Mouse (Mus musculus) embryonic facial prominence, embryonic 15.5 days (tissue): ENCODE results near the gene Umod. TPM values are rescaled to one million over a fixed set of nuclear protein-coding genes. Genes with fewer than 3 reads are reported as not detected.

Experiments
- ATAC-seq: fragments of 200-750 bp; cut with Nextera tagmentation; 2 replicates; pipeline ENCODE4 v1.8.0; 2017; ENCODE audit warnings: low read depth, moderate TSS enrichment; ENCODE audit not compliant: insufficient number of reproducible peaks, low FRiP score, low TSS enrichment
- H3K27ac ChIP-seq: fragments of 300-500 bp; sonication (generic); replicated peaks from 2 replicates; pipeline ENCODE4 v1.5.1; 2015; ENCODE audit warnings: mild to moderate bottlenecking, inconsistent platforms
- H3K27me3 ChIP-seq: fragments of 300-500 bp; sonication (generic); 2 replicates; pipeline ENCODE4 v1.6.1; 2015; ENCODE audit warnings: inconsistent platforms
- H3K36me3 ChIP-seq: fragments of 300-500 bp; sonication (generic); 2 replicates; pipeline ENCODE4 v1.6.1; 2015; ENCODE audit warnings: mild to moderate bottlenecking, inconsistent platforms
- H3K4me1 ChIP-seq: fragments of 300-500 bp; sonication (generic); 2 replicates; pipeline ENCODE4 v1.6.1; 2015; ENCODE audit warnings: inconsistent platforms
- H3K4me2 ChIP-seq: fragments of 300-500 bp; sonication (generic); replicated peaks from 2 replicates; pipeline ENCODE4 v1.6.1; 2015; ENCODE audit warnings: mild to moderate bottlenecking, inconsistent platforms
- H3K4me3 ChIP-seq: fragments of 300-500 bp; sonication (generic); replicated peaks from 2 replicates; pipeline ENCODE4 v1.5.1; 2015; ENCODE audit warnings: mild to moderate bottlenecking, inconsistent platforms
- H3K9ac ChIP-seq: fragments of 300-500 bp; sonication (generic); 2 replicates; pipeline ENCODE4 v1.6.1; 2015; ENCODE audit warnings: inconsistent platforms
- H3K9me3 ChIP-seq: fragments of 300-500 bp; sonication (generic); replicated peaks from 2 replicates; pipeline ENCODE4 v1.6.1; 2016; ENCODE audit warnings: inconsistent platforms
- WGBS: fragments of 180-500 bp; shearing (Covaris S2); methylation state at CpG from one replicate; pipeline ENCODE4 v1.1.7; 2015; 5-methylcytosine and 5-hydroxymethylcytosine counted together
- polyA plus RNA-seq: library from polyadenylated mRNA; unstranded; fragments of >200 nt; fragmentation: Nextera tagmentation; extraction: Ambion mirVana; gene quantifications from 2 replicates; pipeline ENCODE4 v1.2.1, GENCODE M21; 2015

The Umod gene
- not detected in 2 replicates for polyA plus RNA-seq

GRCm38 (mm10) chr7:119479256-119479655 lies at the start of gene Umod:
Gene Umod, minus strand, starts transcription at chr7:119479282.
- Histone ChIP-seq H3K4me2 (no peak within 1 kb of the TSS), H3K27me3 (no peaks in the 10 kb centered on the region), H3K9ac (no peak within 1 kb of the TSS), H3K36me3 (no peaks in the 10 kb centered on the region), H3K4me1 (no peaks in the 10 kb centered on the region), H3K27ac (no peak within 1 kb of the TSS), H3K9me3 (no peaks in the 10 kb centered on the region), H3K4me3 (no peak within 1 kb of the TSS)
- ATAC-seq: no peak

GRCm38 (mm10) chr7:119528617-119529016 lies 49.5 kb upstream of the Umod start:
- Histone ChIP-seq H3K4me2 (no peak overlapping the region), H3K27ac (no peak overlapping the region), H3K4me1 (no peaks in the 10 kb centered on the region), H3K4me3 (no peak overlapping the region), H3K27me3 (no peaks in the 10 kb centered on the region), H3K9ac (no peak overlapping the region), H3K9me3 (no peaks in the 10 kb centered on the region), H3K36me3 (no peaks in the 10 kb centered on the region)
- no peak for ATAC-seq
- WGBS: 62% methylated on average over 7 of the region's 7 CpGs

- no peaks in the 10 kb centered on the region for H3K27me3 ChIP-seq
- no peak overlapping the region for H3K27ac ChIP-seq
- no peak for ATAC-seq
- 60% methylated on average over 2 of the region's 2 CpGs for WGBS
- no peak overlapping the region for H3K4me2 ChIP-seq
- H3K9ac ChIP-seq: no peak overlapping the region
- H3K36me3 ChIP-seq: no peaks in the 10 kb centered on the region
- no peaks in the 10 kb centered on the region for H3K9me3 ChIP-seq
- no peaks in the 10 kb centered on the region for H3K4me1 ChIP-seq
- H3K4me3 ChIP-seq: no peak overlapping the region
These were observed 48.5 kb upstream of the Umod start for GRCm38 (mm10) chr7:119527548-119527947.

- 90% methylated on average over 1 of the region's 1 CpGs for WGBS
- no peaks in the 10 kb centered on the region for H3K36me3 ChIP-seq
- H3K4me2 ChIP-seq: no peak overlapping the region
These were observed 48.1 kb upstream of the Umod start for GRCm38 (mm10) chr7:119527135-119527534.

GRCm38 (mm10) chr7:119526486-119526885 lies 47.4 kb upstream of the Umod start:
- no peaks in the 10 kb centered on the region for H3K27me3 ChIP-seq
- H3K9ac ChIP-seq: no peak overlapping the region
- no peaks in the 10 kb centered on the region for H3K9me3 ChIP-seq
- WGBS: 71% methylated on average over 13 of the region's 13 CpGs
- H3K4me1 ChIP-seq: no peaks in the 10 kb centered on the region
- H3K27ac ChIP-seq: no peak overlapping the region
- no peak overlapping the region for H3K4me3 ChIP-seq
- ATAC-seq: no peak
- no peaks in the 10 kb centered on the region for H3K36me3 ChIP-seq
- no peak overlapping the region for H3K4me2 ChIP-seq

More at GRCm38 (mm10) chr7:119527135-119527534, 48.1 kb upstream of the Umod start:
- H3K27me3 ChIP-seq: no peaks in the 10 kb centered on the region
- no peak overlapping the region for H3K4me3 ChIP-seq
- H3K4me1 ChIP-seq: no peaks in the 10 kb centered on the region
- H3K9me3 ChIP-seq: no peaks in the 10 kb centered on the region
- no peak for ATAC-seq
- H3K9ac ChIP-seq: no peak overlapping the region
- H3K27ac ChIP-seq: no peak overlapping the region

GRCm38 (mm10) chr7:119525881-119526281 lies 46.8 kb upstream of the Umod start:
- no peaks in the 10 kb centered on the region for H3K36me3 ChIP-seq
- no peak overlapping the region for H3K4me3 ChIP-seq
- WGBS: 25% methylated on average over 2 of the region's 2 CpGs
- H3K9me3 ChIP-seq: no peaks in the 10 kb centered on the region
- no peak overlapping the region for H3K9ac ChIP-seq
- no peak overlapping the region for H3K27ac ChIP-seq
- no peak for ATAC-seq
- H3K27me3 ChIP-seq: no peaks in the 10 kb centered on the region
- H3K4me2 ChIP-seq: no peak overlapping the region
- no peaks in the 10 kb centered on the region for H3K4me1 ChIP-seq

- 70% methylated on average over 4 of the region's 4 CpGs for WGBS
- no peaks in the 10 kb centered on the region for H3K4me1 ChIP-seq
- H3K27ac ChIP-seq: no peak within 1 kb of the TSS
- H3K36me3 ChIP-seq: no peaks in the 10 kb centered on the region
- no peak for ATAC-seq
- no peak within 1 kb of the TSS for H3K9ac ChIP-seq
- no peaks in the 10 kb centered on the region for H3K9me3 ChIP-seq
- H3K4me2 ChIP-seq: no peak within 1 kb of the TSS
- 0 out of 2 replicates have a peak, but pooled peaks cover 3% of the 10 kb centered on the region for H3K27me3 ChIP-seq
- no peak within 1 kb of the TSS for H3K4me3 ChIP-seq
These were observed 44.3 kb upstream of the Umod start, which contains the start of gene Pdilt for GRCm38 (mm10) chr7:119523389-119523788. Gene Pdilt, minus strand, starts transcription at chr7:119523489.

- ATAC-seq: no peak
- Histone ChIP-seq H3K9ac (no peak overlapping the region), H3K9me3 (no peaks in the 10 kb centered on the region), H3K36me3 (no peaks in the 10 kb centered on the region), H3K27me3 (0 out of 2 replicates have a peak, but pooled peaks cover 3% of the 10 kb centered on the region), H3K27ac (no peak overlapping the region), H3K4me2 (no peak overlapping the region), H3K4me1 (no peaks in the 10 kb centered on the region), H3K4me3 (no peak overlapping the region)
- 83% methylated on average over 1 of the region's 1 CpGs for WGBS
These were observed 43.3 kb upstream of the Umod start for GRCm38 (mm10) chr7:119522385-119522784.

- WGBS: 77% methylated on average over 3 of the region's 3 CpGs
- H3K27me3 ChIP-seq: 0 out of 2 replicates have a peak, but pooled peaks cover 3% of the 10 kb centered on the region
- no peak overlapping the region for H3K4me3 ChIP-seq
- H3K36me3 ChIP-seq: no peaks in the 10 kb centered on the region
- H3K9me3 ChIP-seq: no peaks in the 10 kb centered on the region
- no peak overlapping the region for H3K27ac ChIP-seq
- H3K4me2 ChIP-seq: no peak overlapping the region
- H3K4me1 ChIP-seq: no peaks in the 10 kb centered on the region
- H3K9ac ChIP-seq: no peak overlapping the region
- no peak for ATAC-seq
These were observed 42.7 kb upstream of the Umod start for GRCm38 (mm10) chr7:119521816-119522215.

GRCm38 (mm10) chr7:119519654-119520053 lies 40.6 kb upstream of the Umod start:
- H3K27me3 ChIP-seq: 0 out of 2 replicates have a peak, but pooled peaks cover 3% of the 10 kb centered on the region
- WGBS: 39% methylated on average over 5 of the region's 5 CpGs
- no peak for ATAC-seq

GRCm38 (mm10) chr7:119519163-119519562 lies 40.1 kb upstream of the Umod start, which contains the start of gene Acsm5:
Gene Acsm5, plus strand, starts transcription at chr7:119519463.
- Histone ChIP-seq H3K27ac (no peak within 1 kb of the TSS), H3K9ac (no peak within 1 kb of the TSS), H3K4me2 (no peak within 1 kb of the TSS), H3K9me3 (no peaks in the 10 kb centered on the region), H3K27me3 (0 out of 2 replicates have a peak, but pooled peaks cover 3% of the 10 kb centered on the region), H3K4me3 (no peak within 1 kb of the TSS), H3K36me3 (no peaks in the 10 kb centered on the region), H3K4me1 (no peaks in the 10 kb centered on the region)
- ATAC-seq: no peak
- WGBS: 69% methylated on average over 5 of the region's 5 CpGs

More at GRCm38 (mm10) chr7:119519654-119520053, 40.6 kb upstream of the Umod start:
- Histone ChIP-seq H3K4me1 (no peaks in the 10 kb centered on the region), H3K4me3 (no peak overlapping the region), H3K4me2 (no peak overlapping the region), H3K36me3 (no peaks in the 10 kb centered on the region), H3K9ac (no peak overlapping the region), H3K9me3 (no peaks in the 10 kb centered on the region), H3K27ac (no peak overlapping the region)

- Histone ChIP-seq H3K27me3 (0 out of 2 replicates have a peak, but pooled peaks cover 3% of the 10 kb centered on the region), H3K4me2 (no peak overlapping the region), H3K4me1 (no peaks in the 10 kb centered on the region), H3K9me3 (no peaks in the 10 kb centered on the region), H3K9ac (no peak overlapping the region), H3K36me3 (no peaks in the 10 kb centered on the region), H3K27ac (no peak overlapping the region), H3K4me3 (no peak overlapping the region)
- no peak for ATAC-seq
- 70% methylated on average over 7 of the region's 7 CpGs for WGBS
These were observed 37.1 kb upstream of the Umod start for GRCm38 (mm10) chr7:119516272-119516558.
